Mouse (Mus musculus) left cerebral cortex, adult 8-10 months (tissue): ENCODE measurements around the gene Creb1. TPM values are rescaled to one million over a fixed set of nuclear protein-coding genes. Genes with fewer than 3 reads are reported as not detected.

ENCODE experiments used
- DNase-seq, 2 experiments: peaks; one replicate each; pipeline ENCODE4 v3.0.0; 2022; ENCODE audit warnings: low spot score in 2 of 2
- total RNA-seq, 4 experiments: library from RNA; stranded (reverse); gene quantifications; 2 replicates each; pipeline ENCODE4 v1.2.4; 2022

Creb1 gene
- 10 to 100 TPM; 47.2 to 53.3 (median 49.0) TPM for total RNA-seq

DNA sequence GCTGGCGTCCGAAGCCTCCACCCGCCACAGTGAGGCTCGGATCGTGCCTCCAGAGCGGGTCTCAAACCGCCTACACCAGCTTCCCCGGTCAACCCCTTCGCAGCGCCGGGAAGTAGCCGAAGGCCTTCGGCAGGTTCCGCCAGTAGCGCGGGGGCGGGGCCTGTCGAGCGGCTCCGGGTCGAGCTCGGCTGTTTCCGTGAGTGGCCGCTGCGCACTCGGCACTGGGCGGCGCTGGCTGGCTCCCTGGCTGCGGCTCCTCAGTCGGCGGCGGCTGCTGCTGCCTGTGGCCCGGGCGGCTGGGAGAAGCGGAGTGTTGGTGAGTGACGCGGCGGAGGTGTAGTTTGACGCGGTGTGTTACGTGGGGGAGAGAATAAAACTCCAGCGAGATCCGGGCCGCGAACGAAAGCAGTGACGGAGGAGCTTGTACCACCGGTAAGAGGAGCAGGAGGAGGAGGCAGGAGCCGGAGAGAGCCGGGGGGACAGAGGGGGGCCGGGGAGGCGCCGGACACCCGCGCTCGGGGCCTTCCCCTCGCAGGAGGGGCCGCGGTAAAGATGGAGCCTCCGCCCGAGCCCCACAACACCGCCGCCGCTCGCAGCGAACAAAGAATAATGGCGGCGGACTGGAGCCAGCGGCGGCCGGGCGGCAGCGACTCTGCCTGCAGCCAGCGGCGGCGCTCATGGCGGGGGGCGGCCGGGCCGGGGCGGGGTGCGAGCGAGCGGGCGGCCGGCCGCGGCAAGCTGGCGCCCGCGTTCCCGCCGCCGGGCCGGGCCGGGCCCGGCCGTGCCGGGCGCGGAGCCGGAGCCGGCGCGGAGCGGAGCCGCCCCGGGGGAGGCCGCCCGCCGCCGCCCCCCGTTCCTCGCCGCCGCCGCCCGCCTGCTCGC is at the start of gene Creb1:
TSS of gene Creb1 (plus strand) at position 57 of the 882 bp plus-strand sequence.
- peak; percentile 97 to 98 for DNase-seq

GRCm38 (mm10) chr1:64488521-64489029 is 43.9 kb upstream of the Creb1 start:
- DNase-seq: no peak

DNA sequence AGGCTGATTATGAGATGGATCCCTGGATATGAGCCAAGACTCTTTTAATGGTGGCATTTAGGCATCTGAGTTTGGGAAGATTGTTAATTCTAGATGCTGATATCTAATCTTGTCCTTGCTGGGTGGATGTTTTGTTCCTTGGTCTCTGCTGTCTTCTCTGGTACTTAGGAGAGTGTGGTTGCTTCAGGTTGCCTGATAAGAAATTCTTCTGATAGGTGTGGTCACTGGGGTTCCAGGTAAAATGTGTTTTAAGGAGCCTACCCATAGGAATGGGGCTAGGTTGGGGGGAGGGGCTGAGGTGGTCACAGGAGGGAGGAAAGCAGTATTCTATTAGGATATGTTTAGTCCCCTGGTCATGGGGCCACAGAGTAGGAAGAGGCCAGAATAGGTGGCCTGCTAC is 35.6 kb upstream of the Creb1 start:
- DNase-seq: no peak

GRCm38 (mm10) chr1:64501382-64502140 is 30.9 kb upstream of the Creb1 start:
- DNase-seq: no peak

DNA sequence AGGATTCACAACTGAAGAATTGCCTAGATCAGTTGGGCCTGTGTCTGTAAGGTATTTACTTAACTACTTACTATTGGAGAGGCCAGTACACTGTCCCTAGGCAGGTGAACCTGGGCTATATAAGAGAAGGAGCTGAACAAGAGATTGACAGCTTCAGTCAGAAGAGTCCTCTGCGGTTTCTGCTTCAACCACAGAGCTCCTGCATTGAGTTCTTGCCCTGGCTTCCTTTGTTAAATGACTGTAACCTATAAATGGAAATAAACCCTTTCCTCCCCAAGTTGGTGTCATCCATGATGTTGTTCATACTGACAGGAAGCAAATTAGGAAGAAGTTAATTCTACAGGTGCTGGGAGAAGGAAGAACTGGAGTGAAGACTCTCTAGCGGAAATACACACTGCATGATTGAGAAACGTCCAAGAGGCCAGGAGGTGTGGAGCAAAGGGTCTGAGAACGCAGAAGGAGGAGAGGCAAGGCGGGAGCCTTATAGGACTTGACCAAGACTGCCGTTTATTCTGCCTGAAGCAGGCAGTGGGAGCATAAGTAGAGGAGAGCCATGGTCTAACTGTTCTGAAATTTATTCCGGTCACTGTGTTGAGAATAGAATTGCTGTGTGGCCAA is 23.9 kb upstream of the Creb1 start:
- DNase-seq: no peak

DNA sequence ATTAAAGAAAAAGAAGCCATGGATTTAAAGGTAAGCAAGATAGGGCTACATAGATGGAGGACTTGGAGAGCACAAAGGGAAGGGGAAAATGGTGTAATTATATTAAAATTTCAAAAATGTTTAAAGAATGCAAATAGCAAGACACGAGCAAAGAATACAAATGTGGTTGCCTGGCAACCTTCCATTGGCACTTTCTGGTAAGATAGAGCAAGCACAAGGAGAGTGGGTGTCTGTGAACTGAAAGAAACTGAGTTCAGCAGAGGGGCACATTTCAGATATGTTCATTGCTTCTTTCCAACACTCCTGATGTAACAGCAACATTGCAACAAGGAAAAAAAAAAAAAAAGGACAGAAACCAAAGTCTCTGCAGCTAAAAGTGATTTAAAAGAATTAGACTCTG is 22.8 kb upstream of the Creb1 start:
- DNase-seq: peak in 1 of 2 experiments; percentile 75

- DNase-seq: no peak
These were observed 18.3 kb upstream of the Creb1 start for GRCm38 (mm10) chr1:64514184-64514583.

- DNase-seq: no peak
These were observed 15.9 kb upstream of the Creb1 start for GRCm38 (mm10) chr1:64516593-64516992.

GRCm38 (mm10) chr1:64518480-64518879 is 14.0 kb upstream of the Creb1 start:
- DNase-seq: no peak

DNA sequence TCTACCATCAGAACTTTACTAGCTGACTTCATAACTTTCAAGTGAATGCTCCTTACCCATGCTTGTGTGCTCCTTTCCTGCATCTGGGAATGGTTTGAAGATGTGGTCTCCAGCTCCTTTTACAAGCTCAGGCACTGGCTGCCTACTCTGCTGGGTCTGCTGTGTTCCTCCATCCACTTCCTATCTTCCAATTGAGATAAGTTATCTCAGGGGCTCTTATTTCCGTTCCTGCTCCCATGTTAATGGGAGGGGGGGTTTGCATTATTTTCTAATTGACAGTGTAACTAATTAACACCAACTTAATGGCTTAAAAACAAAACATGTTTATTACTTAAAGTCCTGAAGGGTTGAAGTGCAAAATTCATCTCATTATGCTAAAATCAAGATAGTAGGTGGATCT is 13.1 kb upstream of the Creb1 start:
- DNase-seq: no peak

DNA sequence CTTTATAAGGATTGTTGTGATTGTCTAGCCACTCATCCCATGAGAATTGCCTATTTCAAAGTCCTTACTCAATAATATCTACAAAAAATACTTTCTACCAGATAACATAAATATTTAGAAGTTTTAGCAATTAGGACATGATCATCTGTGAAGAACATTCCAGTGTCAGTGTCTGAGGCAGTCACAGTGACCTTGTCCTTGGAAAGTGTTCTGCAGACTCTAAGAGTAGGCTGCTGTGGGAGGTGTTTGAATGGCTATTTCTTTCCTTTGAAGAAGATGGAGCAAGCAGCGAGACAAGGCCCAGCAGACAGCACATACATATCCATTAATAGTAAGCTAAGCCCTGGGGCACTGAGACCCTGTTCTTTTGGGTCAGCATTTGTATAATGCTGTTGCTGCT is 12.5 kb upstream of the Creb1 start:
- no peak for DNase-seq

DNA sequence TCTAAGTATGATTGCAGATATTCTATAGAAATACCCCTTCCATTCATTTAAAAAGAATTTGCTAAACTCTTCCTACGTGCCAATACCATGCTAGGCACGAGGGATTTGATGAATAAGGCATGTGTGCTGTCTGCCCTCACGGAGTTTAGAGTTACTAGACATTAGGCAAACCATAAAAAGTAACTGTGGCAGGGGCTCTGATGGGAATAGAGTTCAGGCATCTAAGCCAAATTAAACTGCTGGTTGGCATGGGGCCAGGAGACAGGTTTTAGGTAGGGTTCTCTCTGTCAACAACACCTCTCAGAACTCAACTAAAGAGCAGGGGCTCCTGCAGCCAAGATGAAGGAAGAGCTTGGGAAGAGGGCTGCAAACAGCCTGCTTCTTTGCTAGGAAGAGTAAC is 10.7 kb upstream of the Creb1 start:
- DNase-seq: no peak

DNA sequence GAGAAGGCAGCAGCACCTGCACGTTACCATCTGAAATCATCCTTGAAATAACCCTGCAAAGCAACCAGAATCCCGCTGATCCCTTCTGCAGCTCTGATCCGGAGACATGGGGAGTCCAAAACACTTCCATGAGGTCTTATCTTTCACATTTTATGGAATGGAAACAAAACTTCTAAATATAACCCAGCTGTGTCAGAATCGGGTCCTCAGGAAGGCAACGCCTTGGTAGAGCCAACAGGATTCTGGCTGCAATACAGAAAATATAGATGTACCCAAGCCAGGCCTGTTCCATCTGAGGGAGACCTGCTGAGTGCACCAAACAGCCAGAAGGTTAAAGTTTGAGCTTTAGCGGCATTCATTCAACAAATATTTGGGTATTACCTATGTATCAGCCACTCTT is 9.8 kb upstream of the Creb1 start:
- DNase-seq: no peak

GRCm38 (mm10) chr1:64523117-64523516 is 9.3 kb upstream of the Creb1 start:
- DNase-seq: peak in 1 of 2 experiments; percentile 53

DNA sequence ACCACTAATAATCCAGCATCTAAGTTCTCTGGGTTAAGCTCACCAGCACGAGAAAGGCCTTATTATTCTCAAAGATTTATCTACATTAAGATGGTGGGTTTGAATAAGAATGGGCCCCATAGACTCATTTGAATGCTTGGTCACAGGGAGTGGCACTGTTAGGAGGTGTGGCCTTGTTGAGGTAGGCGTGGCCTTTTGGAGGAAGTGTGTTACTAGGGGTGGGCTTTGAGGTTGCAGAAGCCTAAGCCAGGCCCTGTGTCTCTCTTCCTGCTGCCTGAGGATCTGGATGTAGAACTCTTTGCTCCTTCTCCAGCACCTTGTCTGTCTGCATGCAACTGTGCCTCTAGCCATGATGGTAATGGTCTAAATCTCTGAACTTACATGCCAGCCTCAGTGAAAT is 7.8 kb upstream of the Creb1 start:
- DNase-seq: no peak

GRCm38 (mm10) chr1:64527626-64528025 is 4.8 kb upstream of the Creb1 start:
- DNase-seq: no peak

- no peak for DNase-seq
These were observed 2.6 kb upstream of the Creb1 start for GRCm38 (mm10) chr1:64529781-64530315.

GRCm38 (mm10) chr1:64531548-64531947 is 897 bp upstream of the Creb1 start:
- no peak for DNase-seq

GRCm38 (mm10) chr1:64532067-64532523 is 350 bp upstream of the Creb1 start:
- DNase-seq: peak in 1 of 2 experiments; percentile 49

DNA sequence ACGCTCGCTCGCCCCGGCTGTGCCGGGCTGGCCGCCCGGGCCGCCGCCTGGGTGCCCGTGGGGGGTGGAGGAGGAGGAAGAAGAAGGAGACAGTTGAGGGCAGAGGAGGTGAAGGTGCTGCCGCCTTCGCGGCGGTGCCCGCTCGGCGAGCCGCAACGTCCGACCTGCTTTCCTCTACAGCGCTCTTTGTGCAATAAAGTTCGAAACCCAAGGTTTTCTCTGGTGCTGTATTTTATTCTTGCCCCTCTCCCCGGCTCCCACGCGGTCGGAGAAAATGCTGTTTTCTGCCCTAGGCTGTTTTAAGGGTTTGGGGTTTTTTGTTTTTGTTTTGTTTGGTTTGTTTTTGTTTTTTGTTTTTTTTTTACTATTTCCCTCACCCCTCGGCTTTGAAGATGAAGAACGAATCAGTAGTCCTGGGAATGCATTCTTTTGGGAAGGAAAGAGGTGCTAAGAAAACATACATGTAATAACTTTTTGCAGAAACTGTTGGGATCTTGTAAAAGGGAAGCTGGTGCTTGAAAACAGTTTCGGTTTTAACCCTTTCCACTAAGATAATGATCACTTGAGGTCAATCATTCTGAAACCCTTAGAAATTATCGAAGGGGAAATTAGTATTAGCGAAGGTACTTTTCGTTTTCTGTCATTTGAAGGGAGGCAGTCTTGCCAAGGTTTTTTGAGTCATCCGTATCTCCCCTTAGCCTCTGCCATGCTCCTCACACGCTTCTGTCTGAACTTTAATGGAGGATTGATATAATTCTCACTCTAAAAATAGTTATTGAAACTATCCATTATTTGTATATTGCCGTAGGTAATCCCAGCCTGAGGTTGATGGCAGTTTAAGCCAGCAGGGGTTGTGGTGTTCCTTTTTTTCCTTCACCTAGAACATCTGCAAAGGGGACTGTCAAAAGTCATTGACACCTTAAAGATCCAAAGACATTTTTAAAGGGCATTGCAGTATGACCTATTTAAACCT is 1.3 kb downstream of the Creb1 start:
- DNase-seq: no peak
